Mouse (Mus musculus): Measurements from ENCODE around the gene Slc22a5. TPM values are rescaled to one million over a fixed set of nuclear protein-coding genes. Genes with fewer than 3 reads are reported as not detected.
"Not testable (repeated sequence)": the region's sequence is repeated elsewhere in the genome, so short reads cannot be mapped to it uniquely, and the experiment has no call there.

Gene Slc22a5
- total RNA-seq, 4 experiments from 2014 or later, result 11.4 to 13.4 (median 12.1) TPM

- no peak for DNase-seq (ENCODE audit: low spot score in 2 of 2)
Observed at GRCm38 (mm10) chr11:53889091-53889645, 2.3 kb downstream of the Slc22a5 start.

GRCm38 (mm10) chr11:53888242-53888641 lies 3.2 kb downstream of the Slc22a5 start:
- DNase-seq (ENCODE audit: low spot score in 2 of 2), result no peak

- no peak for DNase-seq (ENCODE audit: low spot score in 2 of 2)
Observed at GRCm38 (mm10) chr11:53883287-53883686, 8.2 kb downstream of the Slc22a5 start.

- DNase-seq (ENCODE audit: low spot score in 2 of 2), result not testable (repeated sequence)
Observed at GRCm38 (mm10) chr11:53878096-53878495, 13.4 kb downstream of the Slc22a5 start.

GRCm38 (mm10) chr11:53876488-53876887 lies 15.0 kb downstream of the Slc22a5 start:
- no peak for DNase-seq (ENCODE audit: low spot score in 2 of 2)

GRCm38 (mm10) chr11:53874706-53875105 lies 16.8 kb downstream of the Slc22a5 start:
- no peak for DNase-seq (ENCODE audit: low spot score in 2 of 2)

- not testable (repeated sequence) for DNase-seq (ENCODE audit: low spot score in 2 of 2)
Observed at GRCm38 (mm10) chr11:53873909-53874704, 17.4 kb downstream of the Slc22a5 start.

GRCm38 (mm10) chr11:53871786-53872507 lies 19.5 kb downstream of the Slc22a5 start:
- no peak for DNase-seq (ENCODE audit: low spot score in 2 of 2)

GRCm38 (mm10) chr11:53869172-53869571 lies 22.3 kb downstream of the Slc22a5 start:
- DNase-seq (ENCODE audit: low spot score in 2 of 2), result no peak

- DNase-seq (ENCODE audit: low spot score in 2 of 2), result not testable (repeated sequence)
Observed at GRCm38 (mm10) chr11:53868323-53868722, 23.1 kb downstream of the Slc22a5 start.

- DNase-seq (ENCODE audit: low spot score in 2 of 2), result not testable (repeated sequence)
Observed at GRCm38 (mm10) chr11:53864724-53865310, 26.6 kb downstream of the Slc22a5 start.

- not testable (repeated sequence) for DNase-seq (ENCODE audit: low spot score in 2 of 2)
Observed at GRCm38 (mm10) chr11:53860944-53861343, 30.5 kb downstream of the Slc22a5 start.

- DNase-seq (ENCODE audit: low spot score in 2 of 2), result peak in 1 of 2 experiments; percentile 20
Observed at GRCm38 (mm10) chr11:53858761-53859580, 32.5 kb downstream of the Slc22a5 start, which contains the start of gene Gm12216. Gm12216 (minus strand) TSS chr11:53859256.

- DNase-seq (ENCODE audit: low spot score in 2 of 2), result no peak
Observed at GRCm38 (mm10) chr11:53858058-53858760, 33.3 kb downstream of the Slc22a5 start.

- no peak for DNase-seq (ENCODE audit: low spot score in 2 of 2)
Observed at GRCm38 (mm10) chr11:53853665-53854064, 37.8 kb downstream of the Slc22a5 start.

GRCm38 (mm10) chr11:53851795-53852194 lies 39.7 kb downstream of the Slc22a5 start:
- DNase-seq (ENCODE audit: low spot score in 2 of 2), result no peak

- peak in 1 of 2 experiments; percentile 69 for DNase-seq (ENCODE audit: low spot score in 2 of 2)
Observed at GRCm38 (mm10) chr11:53849588-53850320, 41.7 kb downstream of the Slc22a5 start.

GRCm38 (mm10) chr11:53845680-53846079 lies 45.8 kb downstream of the Slc22a5 start:
- no peak for DNase-seq (ENCODE audit: low spot score in 2 of 2)

- DNase-seq (ENCODE audit: low spot score in 2 of 2), result peak; percentile 48 to 49
Observed at GRCm38 (mm10) chr11:53843106-53843505, 48.4 kb downstream of the Slc22a5 start.
